Mouse (Mus musculus) MEL (cell line): ENCODE data around the gene Cbln3. TPM values are rescaled to one million over a fixed set of nuclear protein-coding genes. Genes with fewer than 3 reads are reported as not detected.
A peak's percentile ranks its signal among the peaks of the same experiment; 100 is the strongest.

Experiments
- DNase-seq: peaks from one replicate; pipeline ENCODE4 v3.0.0; 2011; ENCODE audit warnings: low read depth, low spot score
- H3K27ac ChIP-seq: 2 replicates; pipeline ENCODE4 v1.5.1; 2012; ENCODE audit warnings: low read depth, mild to moderate bottlenecking, control low read depth, low read length, moderate library complexity; ENCODE audit not compliant: control insufficient read depth
- H3K27me3 ChIP-seq, 2 experiments: fragments of 150-350 bp in 1 of 2; sonication (generic) in 1 of 2; 2 replicates each; pipeline ENCODE4 v1.6.1; 2012; ENCODE audit warnings: low read length in 2 of 2, mild to moderate bottlenecking in 2 of 2, improper control_type of control experiment in 1 of 2, moderate library complexity in 1 of 2; ENCODE audit not compliant: insufficient read depth in 2 of 2, control insufficient read depth in 1 of 2
- H3K36me3 ChIP-seq, 2 experiments: 2 replicates each; pipeline ENCODE4 v1.6.1; 2012 to 2014; ENCODE audit warnings: low read length in 2 of 2, improper control_type of control experiment in 1 of 2, inconsistent platforms in 1 of 2, mild to moderate bottlenecking in 1 of 2; ENCODE audit not compliant: insufficient read depth in 2 of 2, control insufficient read depth in 1 of 2
- H3K4me1 ChIP-seq, 2 experiments: fragments of 150-350 bp in 1 of 2; sonication (generic) in 1 of 2; 2 replicates each; pipeline ENCODE4 v1.6.1; 2012; ENCODE audit warnings: low read length in 2 of 2, improper control_type of control experiment in 1 of 2, mild to moderate bottlenecking in 1 of 2; ENCODE audit not compliant: insufficient read depth in 2 of 2, control insufficient read depth in 1 of 2
- H3K4me3 ChIP-seq, 2 experiments: fragments of 150-350 bp in 1 of 2; sonication (generic) in 1 of 2; 2 replicates each; pipeline ENCODE4 v1.5.1; 2012; ENCODE audit warnings: low read depth in 2 of 2, low read length in 2 of 2, mild to moderate bottlenecking in 2 of 2, moderate library complexity in 2 of 2, control low read depth in 1 of 2, improper control_type of control experiment in 1 of 2; ENCODE audit not compliant: control insufficient read depth in 1 of 2, insufficient read depth in 1 of 2
- H3K79me2 ChIP-seq: 2 replicates; pipeline ENCODE4 v1.6.1; 2012; ENCODE audit warnings: mild to moderate bottlenecking, low read length, moderate library complexity; ENCODE audit not compliant: control insufficient read depth, poor library complexity, insufficient read depth
- H3K9ac ChIP-seq: 2 replicates; pipeline ENCODE4 v1.6.1; 2012; ENCODE audit warnings: low read depth, mild to moderate bottlenecking, control low read depth, low read length, moderate library complexity; ENCODE audit not compliant: control insufficient read depth, poor library complexity, severe bottlenecking
- H3K9me3 ChIP-seq: fragments of 150-350 bp; sonication (generic); replicated peaks from 2 replicates; pipeline ENCODE4 v1.6.1; 2012; ENCODE audit warnings: mild to moderate bottlenecking, low read length, improper control_type of control experiment, moderate library complexity; ENCODE audit not compliant: insufficient read depth
- BHLHE40 ChIP-seq: IDR thresholded peaks from 2 replicates; pipeline ENCODE4 v1.6.1; 2012; ENCODE audit warnings: low read depth, mild to moderate bottlenecking, inconsistent platforms, low read length, improper control_type of control experiment, borderline replicate concordance
- CTCF ChIP-seq, 3 experiments: IDR thresholded peaks in 2 of 3; conservative IDR thresholded peaks in 1 of 3; 2 replicates each; pipeline ENCODE4 v1.5.1; 2011 to 2012; ENCODE audit warnings: low read length in 3 of 3, low read depth in 2 of 3, mild to moderate bottlenecking in 2 of 3, improper control_type of control experiment in 1 of 3, inconsistent platforms in 1 of 3, mixed read lengths in 1 of 3, moderate library complexity in 1 of 3; ENCODE audit not compliant: control insufficient read depth in 1 of 3, insufficient read depth in 1 of 3, poor library complexity in 1 of 3, severe bottlenecking in 1 of 3
- GABPA ChIP-seq: IDR thresholded peaks from 2 replicates; pipeline ENCODE4 v1.6.1; 2012; ENCODE audit warnings: low read depth, mild to moderate bottlenecking, inconsistent platforms, low read length, improper control_type of control experiment, moderate library complexity
- GATA1 ChIP-seq: IDR thresholded peaks from 2 replicates; pipeline ENCODE4 v1.6.1; 2011; ENCODE audit warnings: low read depth, low read length, improper control_type of control experiment
- KAT2A ChIP-seq: conservative IDR thresholded peaks from 2 replicates; pipeline ENCODE4 v1.6.1; 2012; ENCODE audit warnings: low read depth, low read length, improper control_type of control experiment, inconsistent platforms
- MAX ChIP-seq: IDR thresholded peaks from 2 replicates; pipeline ENCODE4 v1.6.1; 2011; ENCODE audit warnings: low read length, improper control_type of control experiment
- MAZ ChIP-seq: IDR thresholded peaks from 2 replicates; pipeline ENCODE4 v1.6.1; 2012; ENCODE audit warnings: low read depth, mild to moderate bottlenecking, inconsistent platforms, low read length, improper control_type of control experiment
- MEF2A ChIP-seq: IDR thresholded peaks from 2 replicates; pipeline ENCODE4 v1.6.1; 2014; ENCODE audit warnings: low read depth, mild to moderate bottlenecking, inconsistent platforms, low read length, improper control_type of control experiment; ENCODE audit not compliant: poor library complexity, insufficient replicate concordance, severe bottlenecking; ENCODE audit errors: extremely low read depth
- MYC ChIP-seq: IDR thresholded peaks from 2 replicates; pipeline ENCODE4 v1.6.1; 2011; ENCODE audit warnings: low read depth, mild to moderate bottlenecking, low read length, improper control_type of control experiment, moderate library complexity
- POLR2AphosphoS5 ChIP-seq: IDR thresholded peaks from 2 replicates; pipeline ENCODE4 v1.6.1; 2012; ENCODE audit warnings: low read depth, borderline replicate concordance, mild to moderate bottlenecking, inconsistent platforms, low read length, moderate library complexity, mixed read lengths
- RCOR1 ChIP-seq: IDR thresholded peaks from 2 replicates; pipeline ENCODE4 v1.6.1; 2012; ENCODE audit warnings: low read depth, mild to moderate bottlenecking, inconsistent platforms, low read length, improper control_type of control experiment
- SMC3 ChIP-seq: IDR thresholded peaks from 2 replicates; pipeline ENCODE4 v1.6.1; 2011; ENCODE audit warnings: low read depth, low read length, improper control_type of control experiment
- TAL1 ChIP-seq: IDR thresholded peaks from 2 replicates; pipeline ENCODE4 v1.6.1; 2012; ENCODE audit warnings: mild to moderate bottlenecking, inconsistent platforms, low read length, moderate library complexity, mixed read lengths
- TCF12 ChIP-seq: IDR thresholded peaks from 2 replicates; pipeline ENCODE4 v1.6.1; 2014; ENCODE audit warnings: low read depth, mild to moderate bottlenecking, inconsistent platforms, low read length, improper control_type of control experiment, moderate library complexity
- USF1 ChIP-seq: IDR thresholded peaks from 2 replicates; pipeline ENCODE4 v1.6.1; 2014; ENCODE audit warnings: low read depth, mild to moderate bottlenecking, inconsistent platforms, low read length, improper control_type of control experiment, moderate library complexity
- USF2 ChIP-seq, 2 experiments: IDR thresholded peaks; 2 replicates each; pipeline ENCODE4 v1.6.1; 2011 to 2012; ENCODE audit warnings: improper control_type of control experiment in 2 of 2, low read length in 2 of 2, borderline replicate concordance in 1 of 2, inconsistent platforms in 1 of 2, low read depth in 1 of 2, mild to moderate bottlenecking in 1 of 2; ENCODE audit not compliant: insufficient read depth in 1 of 2
- ZKSCAN1 ChIP-seq: IDR thresholded peaks from 2 replicates; pipeline ENCODE4 v1.6.1; 2012; ENCODE audit warnings: low read depth, mild to moderate bottlenecking, inconsistent platforms, low read length, improper control_type of control experiment, moderate library complexity
- ZNF384 ChIP-seq: IDR thresholded peaks from 2 replicates; pipeline ENCODE4 v1.6.1; 2012; ENCODE audit warnings: low read depth, mild to moderate bottlenecking, inconsistent platforms, low read length, improper control_type of control experiment
- polyA plus RNA-seq, 2 experiments: library from polyadenylated mRNA; stranded (reverse) in 1 of 2; unstranded in 1 of 2; fragments of >175 nt in 1 of 2; fragments of >200 nt in 1 of 2; gene quantifications; 2 replicates each; pipeline versions ENCODE4 v1.2.1 to v1.2.4; 2012; ENCODE audit warnings: low replicate concordance in 2 of 2, low read depth in 1 of 2; ENCODE audit not compliant: insufficient read length in 2 of 2, insufficient read depth in 1 of 2, missing spikeins in 1 of 2
- total RNA-seq: library from RNA; depleted of rRNA; stranded (reverse); fragments of 300-350 nt; gene quantifications from 2 replicates; pipeline ENCODE4 v1.2.3, GENCODE M21; 2012

Gene Cbln3
- total and polyA plus RNA-seq, 3 experiments: 0.19 TPM; not detected in 2

DNA sequence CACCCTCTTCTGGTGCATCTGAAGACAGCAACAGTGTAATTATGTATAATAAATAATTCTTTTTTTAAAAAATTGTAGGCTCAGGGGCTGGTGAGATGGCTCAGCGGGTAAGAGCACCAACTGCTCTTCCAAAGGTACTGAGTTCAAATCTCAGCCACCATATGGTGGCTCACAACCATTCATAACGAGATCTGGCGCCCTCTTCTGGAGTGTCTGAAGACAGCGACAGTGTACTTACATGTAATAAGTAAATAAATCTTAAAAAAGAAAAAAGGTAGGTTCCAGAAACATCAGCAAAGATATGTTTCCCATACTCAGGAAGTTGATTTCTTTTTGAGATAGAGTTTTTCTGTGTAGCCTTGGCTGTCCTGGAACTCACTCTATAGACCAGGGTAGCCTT lies 41.4 kb downstream of the Cbln3 start:
- Histone ChIP-seq H3K27ac (no peak overlapping the region), H3K4me3 (no peak overlapping the region), H3K79me2 (no peaks in the 10 kb centered on the region), H3K9ac (no peak overlapping the region), H3K36me3 (no peaks in the 10 kb centered on the region), H3K27me3 (peaks cover 2 to 5% of the 10 kb centered on the region in 2 experiments; a peak in 1 of 4 replicates), H3K4me1 (no peaks in the 10 kb centered on the region), H3K9me3 (no peaks in the 10 kb centered on the region)
- peak in 2 of 3 experiments; percentile 12 to 36; a peak in 3 of 6 replicates for TF ChIP-seq CTCF (IDR thresholded peaks at IDR 0.05 in 2 of 3, conservative IDR thresholded peaks at IDR 0.05 in 1 of 3; ENCODE audit: control insufficient read depth in 1 of 3, insufficient read depth in 1 of 3, low read depth in 2 of 3, low read length in 3 of 3, poor library complexity in 1 of 3, severe bottlenecking in 1 of 3)
- TF ChIP-seq GATA1: no peak
- no peak for TF ChIP-seq MEF2A
- peak; percentile 32; the same call in 1 of the 2 replicates for TF ChIP-seq SMC3
- no peak for DNase-seq

- no peak overlapping the region for H3K4me3 ChIP-seq
- no peaks in the 10 kb centered on the region for H3K4me1 ChIP-seq
- H3K27ac ChIP-seq: no peak overlapping the region
- no peak for DNase-seq
- no peaks in the 10 kb centered on the region for H3K36me3 ChIP-seq
- no peak for TF ChIP-seq MAZ
- TF ChIP-seq MYC: no peak
- TF ChIP-seq USF1: no peak
- no peak for TF ChIP-seq KAT2A
- TF ChIP-seq TCF12: no peak
- TF ChIP-seq POLR2AphosphoS5: no peak
- no peak for TF ChIP-seq BHLHE40
- TF ChIP-seq MAX: no peak
- no peak for TF ChIP-seq RCOR1
- TF ChIP-seq SMC3: no peak
- no peak for TF ChIP-seq GABPA
- TF ChIP-seq ZNF384: no peak
- TF ChIP-seq TAL1: no peak
- TF ChIP-seq ZKSCAN1: no peak
- no peak for TF ChIP-seq USF2 (IDR thresholded peaks at IDR 0.05; ENCODE audit: borderline replicate concordance in 1 of 2, insufficient read depth in 1 of 2, low read depth in 1 of 2, low read length in 2 of 2)
- no peaks in the 10 kb centered on the region for H3K79me2 ChIP-seq
- 0 out of 4 replicates have a peak, but pooled peaks cover 0 to 3% of the 10 kb centered on the region in 2 experiments for H3K27me3 ChIP-seq
- H3K9me3 ChIP-seq: no peaks in the 10 kb centered on the region
- H3K9ac ChIP-seq: no peak overlapping the region
These were observed 43.3 kb downstream of the Cbln3 start for GRCm38 (mm10) chr14:55840853-55841366.
